Mouse (Mus musculus) lung, embryonic 14.5 days (tissue): ENCODE data around the gene Ktn1. TPM values are rescaled to one million over a fixed set of nuclear protein-coding genes. Genes with fewer than 3 reads are reported as not detected.

Source experiments
- ATAC-seq: fragments of 200-750 bp; cut with Nextera tagmentation; 2 replicates; pipeline ENCODE4 v1.8.0; 2017; ENCODE audit warnings: mild to moderate bottlenecking, moderate TSS enrichment, moderate library complexity; ENCODE audit not compliant: insufficient read depth
- DNase-seq: peaks from one replicate; pipeline ENCODE4 v3.0.0-alpha.2; 2015
- H3K27ac ChIP-seq: fragments of 300-500 bp; sonication (generic); 2 replicates; pipeline ENCODE4 v1.5.1; 2014; ENCODE audit warnings: low read depth, mild to moderate bottlenecking, moderate library complexity
- H3K27me3 ChIP-seq: fragments of 300-500 bp; sonication (generic); 2 replicates; pipeline ENCODE4 v1.6.1; 2014; ENCODE audit warnings: low read length, control low read depth; ENCODE audit not compliant: insufficient read depth
- H3K36me3 ChIP-seq: fragments of 300-500 bp; sonication (generic); 2 replicates; pipeline ENCODE4 v1.6.1; 2014; ENCODE audit warnings: control low read depth; ENCODE audit not compliant: insufficient read depth
- H3K4me1 ChIP-seq: fragments of 300-500 bp; sonication (generic); 2 replicates; pipeline ENCODE4 v1.6.1; 2014; ENCODE audit warnings: antibody characterized with exemption, control low read depth; ENCODE audit not compliant: insufficient read depth
- H3K4me2 ChIP-seq: fragments of 300-500 bp; sonication (generic); 2 replicates; pipeline ENCODE4 v1.6.1; 2014; ENCODE audit warnings: mild to moderate bottlenecking
- H3K4me3 ChIP-seq: fragments of 300-500 bp; sonication (generic); 2 replicates; pipeline ENCODE4 v1.5.1; 2014; ENCODE audit warnings: low read depth, low read length
- H3K9ac ChIP-seq: fragments of 300-500 bp; sonication (generic); 2 replicates; pipeline ENCODE4 v1.6.1; 2014
- H3K9me3 ChIP-seq: fragments of 300-500 bp; sonication (generic); 2 replicates; pipeline ENCODE4 v1.6.1; 2016; ENCODE audit warnings: low read depth, low read length, control low read depth
- CTCF ChIP-seq: IDR thresholded peaks from 2 replicates; pipeline ENCODE4 v1.5.1; 2016; ENCODE audit warnings: antibody characterized with exemption, low read depth
- WGBS: fragments of 180-500 bp; shearing (Covaris S2); extraction: QIAGEN DNeasy Blood & Tissue Kit; methylation state at CpG from one replicate; pipeline ENCODE4 v1.1.7; 2014; 5-methylcytosine and 5-hydroxymethylcytosine counted together
- polyA plus RNA-seq: library from polyadenylated mRNA; unstranded; fragments of >200 nt; fragmentation: Nextera tagmentation; extraction: Ambion mirVana; gene quantifications from 2 replicates; pipeline ENCODE4 v1.2.1, GENCODE M21; 2014

Ktn1 gene
- polyA plus RNA-seq, 1 experiment from 2014 or later: 72.6 TPM

DNA sequence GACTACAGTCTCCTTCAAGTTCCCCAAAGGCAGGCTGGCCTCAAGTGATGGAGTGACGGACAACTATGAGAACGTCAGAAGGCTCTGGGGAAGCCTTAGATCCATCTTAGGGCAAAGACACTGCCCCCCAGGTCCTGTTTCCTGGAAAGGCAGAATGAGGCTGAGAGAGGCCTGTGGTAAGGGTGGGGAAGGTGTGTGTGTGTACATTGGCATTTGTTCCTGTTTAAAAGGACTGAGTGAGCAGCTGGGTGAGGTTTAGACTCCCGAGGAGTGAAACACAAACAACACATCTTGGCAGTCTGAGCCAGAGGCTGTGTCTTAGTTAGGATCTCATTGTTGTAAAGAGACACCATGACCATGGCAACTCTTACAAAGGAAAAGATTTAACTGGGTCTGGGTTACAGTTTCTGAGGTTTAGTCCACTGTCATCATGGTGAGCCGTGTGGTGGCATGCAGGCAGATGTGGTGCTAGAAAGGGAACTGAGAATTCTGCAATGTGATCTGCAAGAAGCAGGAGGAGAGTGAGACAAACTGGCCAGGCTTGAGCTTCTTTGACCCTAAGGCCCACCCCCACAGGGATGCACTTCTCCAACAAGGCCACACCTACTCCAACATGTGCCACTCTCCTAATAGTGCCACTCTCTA, 106.1 kb downstream of the Ktn1 start:
- Histone ChIP-seq H3K4me2 (no peak overlapping the region), H3K9ac (no peak overlapping the region), H3K27ac (no peak overlapping the region), H3K9me3 (no peaks in the 10 kb centered on the region), H3K4me3 (no peak overlapping the region), H3K27me3 (no peaks in the 10 kb centered on the region), H3K4me1 (no peaks in the 10 kb centered on the region), H3K36me3 (no peaks in the 10 kb centered on the region)
- ATAC-seq: no peak
- no peak for DNase-seq
- 68% methylated on average over 4 of the region's 4 CpGs for whole genome bisulfite sequencing
- no peak for TF ChIP-seq CTCF

DNA sequence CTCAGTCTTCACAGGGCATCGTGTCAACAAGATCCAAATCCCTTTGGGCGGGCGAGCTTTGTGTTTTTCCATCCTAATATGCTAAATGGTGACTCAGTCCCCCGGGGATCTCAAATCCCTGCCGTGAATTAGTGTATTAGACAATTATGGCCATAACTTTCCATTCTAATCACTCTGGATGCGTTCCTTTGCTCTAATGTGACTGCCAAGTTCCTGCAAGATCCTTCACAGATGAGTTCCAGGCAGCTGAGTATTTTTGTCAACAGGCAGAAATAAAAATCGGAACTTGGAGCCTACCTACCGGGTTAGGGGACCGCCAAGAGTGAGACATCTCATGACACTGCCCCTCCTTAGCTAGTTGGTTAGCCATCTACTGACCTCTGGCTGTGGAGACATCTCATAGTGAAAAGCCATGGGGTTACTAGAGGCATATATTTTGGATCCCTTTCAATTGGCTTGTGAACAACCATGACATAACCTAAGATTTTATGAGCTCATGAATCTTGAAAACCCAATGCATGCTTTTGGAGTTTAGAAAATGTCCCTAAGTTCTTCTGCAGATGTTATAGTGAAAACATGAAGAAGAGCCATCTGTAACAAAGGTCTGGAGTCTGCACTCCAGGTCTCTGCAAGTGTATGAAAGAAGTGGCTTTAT, 108.3 kb downstream of the Ktn1 start:
- no peak overlapping the region for H3K4me3 ChIP-seq
- DNase-seq (no peak), ATAC-seq (no peak)
- no peak overlapping the region for H3K9ac ChIP-seq
- no peaks in the 10 kb centered on the region for H3K4me1 ChIP-seq
- H3K9me3 ChIP-seq: no peaks in the 10 kb centered on the region
- H3K27ac ChIP-seq: no peak overlapping the region
- H3K27me3 ChIP-seq: no peaks in the 10 kb centered on the region
- no peak for TF ChIP-seq CTCF
- WGBS: 84% methylated on average over 9 of the region's 9 CpGs
- no peak overlapping the region for H3K4me2 ChIP-seq
- H3K36me3 ChIP-seq: no peaks in the 10 kb centered on the region

- H3K36me3 ChIP-seq: no peaks in the 10 kb centered on the region
- no peak overlapping the region for H3K9ac ChIP-seq
- H3K4me3 ChIP-seq: no peak overlapping the region
- no peak overlapping the region for H3K27ac ChIP-seq
- H3K9me3 ChIP-seq: no peaks in the 10 kb centered on the region
- H3K4me1 ChIP-seq: no peaks in the 10 kb centered on the region
- DNase-seq: no peak
- no peaks in the 10 kb centered on the region for H3K27me3 ChIP-seq
- 34% methylated on average over 6 of the region's 6 CpGs for WGBS
- no peak for ATAC-seq
- TF ChIP-seq CTCF: no peak
- no peak overlapping the region for H3K4me2 ChIP-seq
Observed at GRCm38 (mm10) chr14:47765192-47765591, 116.9 kb downstream of the Ktn1 start.

DNA sequence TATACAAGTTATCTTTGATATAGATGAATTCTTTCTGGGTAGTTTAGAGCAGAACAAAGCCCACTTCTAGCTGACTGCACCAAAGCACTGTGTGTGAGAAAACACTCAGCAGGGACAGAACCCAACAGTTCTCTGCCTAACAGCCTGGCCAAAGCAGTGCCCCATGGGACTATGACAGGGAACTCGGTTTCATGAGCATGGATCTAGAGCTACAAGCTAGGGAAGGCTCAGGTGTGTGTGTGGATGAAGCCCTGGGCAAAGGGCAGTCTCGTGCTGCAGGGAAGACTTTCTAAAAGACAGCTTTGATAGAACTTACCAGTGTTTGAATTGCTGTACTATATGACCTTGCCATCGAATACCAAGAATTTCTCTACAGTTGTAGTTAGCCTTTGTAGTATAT, 117.5 kb downstream of the Ktn1 start:
- DNase-seq (no peak), ATAC-seq (no peak)
- Histone ChIP-seq H3K4me2 (no peak overlapping the region), H3K4me1 (no peaks in the 10 kb centered on the region), H3K4me3 (no peak overlapping the region), H3K9ac (no peak overlapping the region), H3K27ac (no peak overlapping the region), H3K9me3 (no peaks in the 10 kb centered on the region), H3K36me3 (no peaks in the 10 kb centered on the region), H3K27me3 (no peaks in the 10 kb centered on the region)
- no peak for TF ChIP-seq CTCF
- WGBS: 62% methylated on average over 3 of the region's 3 CpGs

DNA sequence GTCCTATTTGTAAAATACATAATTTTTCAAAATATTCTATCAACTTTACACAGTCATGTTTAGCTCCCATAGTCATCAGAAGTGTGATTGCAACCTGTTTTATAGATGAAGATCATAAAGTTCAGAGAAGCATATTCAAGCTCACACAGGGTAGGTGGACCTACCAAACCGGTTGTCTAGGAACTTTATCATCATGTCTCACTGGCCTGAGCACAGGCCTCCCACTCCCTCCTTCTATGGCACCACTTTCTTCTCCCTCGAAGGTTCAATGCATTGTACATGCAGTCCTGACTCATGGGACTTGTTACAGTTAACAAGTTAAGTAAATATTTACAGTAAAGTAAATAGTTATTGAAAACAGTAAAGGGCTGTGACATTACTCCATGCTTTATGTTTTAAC, 118.1 kb downstream of the Ktn1 start:
- H3K36me3 ChIP-seq: no peaks in the 10 kb centered on the region
- ATAC-seq (no peak), DNase-seq (peak; percentile 9)
- no peak overlapping the region for H3K4me3 ChIP-seq
- no peak overlapping the region for H3K4me2 ChIP-seq
- H3K27me3 ChIP-seq: no peaks in the 10 kb centered on the region
- 23% methylated on average over 2 of the region's 2 CpGs for WGBS
- no peaks in the 10 kb centered on the region for H3K9me3 ChIP-seq
- TF ChIP-seq CTCF: no peak
- H3K27ac ChIP-seq: no peak overlapping the region
- no peaks in the 10 kb centered on the region for H3K4me1 ChIP-seq
- no peak overlapping the region for H3K9ac ChIP-seq

- no peaks in the 10 kb centered on the region for H3K27me3 ChIP-seq
- H3K9me3 ChIP-seq: no peaks in the 10 kb centered on the region
- H3K27ac ChIP-seq: no peak overlapping the region
- no peaks in the 10 kb centered on the region for H3K4me1 ChIP-seq
- no peak for ATAC-seq
- no peak overlapping the region for H3K4me2 ChIP-seq
- 82% methylated on average over 4 of the region's 4 CpGs for WGBS
- no peak overlapping the region for H3K4me3 ChIP-seq
- no peak for TF ChIP-seq CTCF
- H3K9ac ChIP-seq: no peak overlapping the region
- H3K36me3 ChIP-seq: no peaks in the 10 kb centered on the region
- DNase-seq: no peak
Observed at GRCm38 (mm10) chr14:47771496-47771895, 123.2 kb downstream of the Ktn1 start.

DNA sequence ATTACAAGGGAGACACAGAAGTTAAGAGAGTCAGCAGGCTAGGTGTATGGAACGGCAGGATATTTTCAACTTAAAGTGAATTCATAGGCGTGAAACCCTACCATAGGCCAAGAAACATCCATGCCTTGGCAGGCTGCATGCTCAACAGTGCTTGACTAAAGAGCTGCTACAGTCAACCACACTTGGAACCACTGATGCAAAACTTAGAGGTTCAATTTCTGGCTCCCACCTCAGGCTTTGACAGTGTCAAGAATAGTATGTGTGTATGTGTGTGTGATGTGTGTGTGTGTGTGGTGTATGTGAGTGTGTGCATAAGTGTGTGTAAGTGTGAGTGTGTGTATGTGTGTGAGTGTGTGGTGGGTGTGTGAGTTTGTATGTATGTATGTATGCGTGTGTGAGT, 127.3 kb downstream of the Ktn1 start:
- H3K27me3 ChIP-seq: no peaks in the 10 kb centered on the region
- no peak for DNase-seq
- no peak for TF ChIP-seq CTCF
- H3K27ac ChIP-seq: no peak overlapping the region
- no peak overlapping the region for H3K4me2 ChIP-seq
- H3K36me3 ChIP-seq: no peaks in the 10 kb centered on the region
- WGBS: 89% methylated on average over 3 of the region's 3 CpGs
- H3K9ac ChIP-seq: no peak overlapping the region
- no peaks in the 10 kb centered on the region for H3K4me1 ChIP-seq
- H3K4me3 ChIP-seq: no peak overlapping the region
- no peak for ATAC-seq
- no peaks in the 10 kb centered on the region for H3K9me3 ChIP-seq
